Mouse (Mus musculus) bone marrow macrophage, adult 2 months (primary cell): ENCODE measurements at regions not wholly inside any gene's neighbourhood (a gene's known extent, or its start where the extent isn't known, plus 50 kb on each side); places are given as distances from the start of the nearest gene placed in this dataset.

ENCODE experiments used
- H3K27ac ChIP-seq: 2 replicates; pipeline ENCODE4 v1.5.1; 2012; ENCODE audit warnings: low read depth, low read length; ENCODE audit not compliant: insufficient read depth
- H3K4me1 ChIP-seq: 2 replicates; pipeline ENCODE4 v1.6.1; 2012; ENCODE audit warnings: low read length; ENCODE audit not compliant: control insufficient read depth, insufficient read depth
- H3K4me3 ChIP-seq: 2 replicates; pipeline ENCODE4 v1.5.1; 2012; ENCODE audit warnings: mild to moderate bottlenecking, low read length, moderate library complexity; ENCODE audit not compliant: insufficient read depth
- CTCF ChIP-seq: IDR thresholded peaks from 2 replicates; pipeline ENCODE4 v1.5.1; 2012; ENCODE audit warnings: low read depth, mild to moderate bottlenecking, low read length, moderate library complexity
- POLR2A ChIP-seq: IDR thresholded peaks from 2 replicates; pipeline ENCODE4 v1.6.1; 2012; ENCODE audit warnings: mild to moderate bottlenecking, low read depth, low read length, borderline replicate concordance

GRCm38 (mm10) chr15:62181454-62181910, 1258.7 kb upstream of the A1bg start:
- Histone ChIP-seq H3K4me1 (peaks cover 13% of the 10 kb centered on the region), H3K27ac (no peak overlapping the region), H3K4me3 (no peak overlapping the region)
- TF ChIP-seq POLR2A = no peak
- TF ChIP-seq CTCF = no peak

GRCm38 (mm10) chr15:62180718-62181117, 1257.9 kb upstream of the A1bg start:
- H3K27ac ChIP-seq = no peak overlapping the region
- H3K4me3 ChIP-seq = no peak overlapping the region
- TF ChIP-seq POLR2A = no peak
- TF ChIP-seq CTCF = no peak
- peaks cover 13% of the 10 kb centered on the region for H3K4me1 ChIP-seq

DNA sequence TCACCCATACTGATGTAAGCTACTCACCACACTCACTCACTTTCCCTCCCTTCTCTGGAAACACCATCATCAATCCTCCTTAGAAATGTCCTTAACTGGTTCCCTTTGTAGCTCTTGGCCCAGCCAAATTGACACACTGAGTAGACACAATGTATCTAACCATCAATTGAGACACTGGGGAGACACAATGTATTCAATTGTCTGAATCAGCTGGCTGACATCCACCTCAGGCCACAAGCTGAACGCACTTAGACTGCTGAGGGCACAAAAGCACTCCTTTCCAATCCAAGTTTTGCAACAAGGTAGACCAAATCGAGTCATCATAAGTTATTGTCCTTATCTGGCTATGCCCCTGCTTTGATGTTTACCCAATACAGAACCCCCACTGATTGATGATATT, 1257.0 kb upstream of the A1bg start:
- TF ChIP-seq CTCF (no peak), POLR2A (no peak)
- Histone ChIP-seq H3K4me1 (peaks cover 13% of the 10 kb centered on the region), H3K4me3 (no peak overlapping the region), H3K27ac (no peak overlapping the region)

DNA sequence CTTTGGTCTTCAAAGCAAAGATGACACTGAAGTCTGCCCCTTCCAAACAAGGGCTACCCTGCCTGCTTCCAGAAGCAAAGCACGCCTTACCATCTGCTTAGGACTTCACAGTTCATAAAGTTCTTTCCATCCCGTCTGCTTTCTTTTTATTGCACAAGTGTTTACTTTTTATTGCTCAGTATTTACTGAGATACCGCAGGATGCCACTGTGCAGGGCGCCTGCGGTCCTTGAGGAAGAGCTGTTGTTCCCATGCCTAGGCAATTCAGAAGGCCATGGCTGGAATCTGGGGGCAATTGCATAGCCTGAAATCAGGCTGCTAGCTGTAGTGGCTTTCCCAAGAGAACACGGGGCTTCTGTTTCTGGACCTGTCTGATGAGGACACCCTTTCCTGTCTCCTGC, 1255.8 kb upstream of the A1bg start:
- H3K4me1 ChIP-seq = peaks cover 15% of the 10 kb centered on the region
- TF ChIP-seq POLR2A (no peak), CTCF (no peak)
- no peak overlapping the region for H3K27ac ChIP-seq

DNA sequence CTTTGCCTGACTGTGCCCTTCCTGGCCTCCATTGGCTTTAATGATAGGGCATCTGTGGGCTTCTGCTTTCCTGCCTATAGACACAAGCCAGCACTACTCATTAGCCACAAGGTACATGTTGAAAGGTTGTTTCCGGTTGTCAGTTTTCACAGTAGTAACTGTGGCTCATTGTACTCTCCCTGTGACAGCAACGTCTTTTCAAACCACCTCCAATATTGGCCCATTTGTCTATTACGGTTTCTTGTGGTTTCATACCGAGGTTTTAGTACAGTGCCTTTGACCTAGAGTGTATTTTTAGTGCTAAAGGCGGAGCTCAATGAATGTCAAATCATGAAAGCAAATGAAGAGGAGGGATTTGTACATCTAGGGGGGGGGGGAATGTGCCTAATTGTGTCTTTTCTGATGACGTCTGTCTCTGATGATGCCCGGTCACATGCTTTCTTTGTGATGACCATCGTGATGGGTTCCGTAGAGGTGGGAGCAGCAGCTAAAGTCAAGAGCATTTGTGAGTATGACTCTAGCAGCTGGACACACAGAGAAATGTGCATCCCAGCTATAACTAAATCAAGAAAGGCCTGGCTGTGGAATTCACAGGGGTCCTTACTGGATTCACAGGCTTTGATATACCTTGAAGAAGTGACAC, 1255.1 kb upstream of the A1bg start:
- Histone ChIP-seq H3K4me3 (no peak overlapping the region), H3K27ac (no peak overlapping the region), H3K4me1 (peaks cover 15% of the 10 kb centered on the region)
- TF ChIP-seq CTCF = no peak
- TF ChIP-seq POLR2A = no peak

More for the DNA sequence above, 1255.8 kb upstream of the A1bg start:
- H3K4me3 ChIP-seq = no peak overlapping the region

GRCm38 (mm10) chr15:62176076-62176475, 1253.3 kb upstream of the A1bg start:
- H3K27ac ChIP-seq = no peak overlapping the region
- peaks cover 8% of the 10 kb centered on the region for H3K4me1 ChIP-seq
- no peak for TF ChIP-seq POLR2A
- no peak for TF ChIP-seq CTCF

GRCm38 (mm10) chr15:62173633-62174543, 1251.1 kb upstream of the A1bg start:
- TF ChIP-seq CTCF (no peak), POLR2A (no peak)
- no peak overlapping the region for H3K4me3 ChIP-seq
- peaks cover 3% of the 10 kb centered on the region for H3K4me1 ChIP-seq
- no peak overlapping the region for H3K27ac ChIP-seq

More at GRCm38 (mm10) chr15:62176076-62176475, 1253.3 kb upstream of the A1bg start:
- H3K4me3 ChIP-seq = no peak overlapping the region

DNA sequence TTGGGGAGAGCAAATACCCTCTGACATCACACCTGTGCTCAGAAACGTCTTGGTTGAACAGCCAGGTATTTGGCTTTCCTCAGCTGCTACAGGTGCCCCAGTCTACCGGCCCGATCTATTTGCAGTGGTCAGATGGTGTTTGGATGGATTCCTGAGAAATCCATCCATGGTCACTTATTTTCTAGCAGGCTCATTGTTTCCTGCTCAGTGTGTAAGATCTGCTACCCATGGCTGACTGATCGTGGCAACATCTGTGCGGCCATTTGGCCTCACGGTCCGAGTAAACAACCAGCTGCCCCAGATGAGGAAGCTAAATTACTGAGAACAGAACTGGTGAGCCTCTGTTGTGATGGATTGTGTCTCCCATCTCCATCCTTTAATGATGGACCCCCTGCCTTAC, 1248.8 kb upstream of the A1bg start:
- no peak overlapping the region for H3K27ac ChIP-seq
- H3K4me1 ChIP-seq = peaks cover 3% of the 10 kb centered on the region

GRCm38 (mm10) chr15:62171167-62171566, 1248.4 kb upstream of the A1bg start:
- Histone ChIP-seq H3K4me3 (no peak overlapping the region), H3K4me1 (peaks cover 6% of the 10 kb centered on the region), H3K27ac (no peak overlapping the region)
- TF ChIP-seq CTCF (no peak), POLR2A (no peak)

More for the DNA sequence above, 1248.8 kb upstream of the A1bg start:
- H3K4me3 ChIP-seq = no peak overlapping the region
- TF ChIP-seq CTCF (no peak), POLR2A (no peak)

DNA sequence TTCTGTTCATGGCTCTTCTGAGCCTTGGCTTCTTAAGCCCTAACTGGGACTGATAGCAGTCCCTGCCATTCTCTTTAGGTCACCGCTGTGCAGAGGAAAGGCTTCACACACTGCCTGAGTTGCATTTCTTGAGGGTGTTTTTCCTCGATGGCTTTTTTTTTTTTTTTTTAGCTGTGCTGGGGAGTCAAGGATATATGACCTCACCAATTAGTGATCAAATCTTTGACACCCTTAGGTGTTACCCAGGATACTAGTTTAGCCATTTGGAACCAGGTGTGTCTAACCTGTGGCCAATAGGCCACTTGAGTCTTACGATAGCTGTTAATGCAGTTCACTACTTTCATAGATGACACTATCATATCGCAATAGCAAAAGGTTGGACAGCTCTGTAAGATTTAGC, 1247.5 kb upstream of the A1bg start:
- Histone ChIP-seq H3K4me1 (peaks cover 11% of the 10 kb centered on the region), H3K4me3 (no peak overlapping the region), H3K27ac (no peak overlapping the region)
- TF ChIP-seq CTCF (no peak), POLR2A (no peak)
